Mouse (Mus musculus) cerebellum, adult 9-10 months (tissue): ENCODE results near the gene Asb2.

ENCODE experiments used
- DNase-seq: peaks from one replicate; pipeline ENCODE4 v3.0.0; 2022

The Asb2 gene

GRCm38 (mm10) chr12:103355746-103356414, at the start of gene Asb2:
Gene Asb2 (minus strand): TSS chr12:103356001.
- no peak for DNase-seq

GRCm38 (mm10) chr12:103404131-103404530, 48.3 kb upstream of the Asb2 start:
- no peak for DNase-seq

GRCm38 (mm10) chr12:103396751-103397150, 41.0 kb upstream of the Asb2 start:
- no peak for DNase-seq

- no peak for DNase-seq
Observed at GRCm38 (mm10) chr12:103395486-103396275, 39.9 kb upstream of the Asb2 start.

- no peak for DNase-seq
Observed at GRCm38 (mm10) chr12:103393528-103393927, 37.7 kb upstream of the Asb2 start.

- peak; percentile 23 for DNase-seq
Observed at GRCm38 (mm10) chr12:103391098-103391497, 35.3 kb upstream of the Asb2 start.

- peak; percentile 39 for DNase-seq
Observed at GRCm38 (mm10) chr12:103389982-103390381, 34.2 kb upstream of the Asb2 start.

DNA sequence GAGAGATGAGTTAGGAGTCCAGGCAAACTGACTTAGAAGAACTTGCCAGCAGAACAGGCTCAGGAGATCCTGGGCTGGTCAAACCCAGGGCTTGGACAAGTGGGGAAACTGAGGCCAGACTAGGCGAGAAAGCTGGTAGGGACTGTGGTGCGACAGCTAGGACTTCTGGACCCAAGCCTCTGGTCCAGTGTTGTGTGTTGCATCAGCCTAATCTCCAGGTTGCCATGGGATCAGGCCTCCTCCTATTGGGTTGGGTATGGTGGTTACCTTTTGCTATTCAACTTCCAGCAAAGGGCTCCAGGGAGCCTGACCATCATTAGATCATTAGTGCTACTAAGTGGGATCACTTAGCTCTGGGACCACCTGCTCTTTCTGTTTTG, 33.5 kb upstream of the Asb2 start:
- DNase-seq: peak; percentile 30

GRCm38 (mm10) chr12:103388505-103389347, 32.9 kb upstream of the Asb2 start, which contains the start of gene Otub2:
Gene Otub2 (plus strand): TSS chr12:103388682.
- DNase-seq: peak; percentile 97

DNA sequence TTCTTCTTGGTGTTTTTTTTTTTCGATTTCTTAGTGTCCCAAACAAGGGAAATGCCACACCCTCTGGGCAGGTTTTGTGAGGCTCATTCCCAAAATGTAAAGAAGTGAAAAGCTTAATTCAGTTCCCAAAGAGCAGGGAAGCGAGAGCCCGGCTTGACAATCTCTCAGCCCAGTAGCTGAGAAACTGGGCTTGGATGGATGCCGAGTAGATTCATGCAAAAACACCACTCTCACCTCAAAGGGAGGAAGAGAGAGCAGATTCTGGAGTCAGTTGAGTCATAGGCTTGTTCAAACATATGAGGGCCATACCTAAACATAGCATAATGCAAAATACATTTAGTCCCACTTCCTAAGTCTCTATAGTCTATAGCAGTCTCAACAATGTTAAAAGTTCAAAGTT, 24.4 kb upstream of the Asb2 start:
- no peak for DNase-seq

- DNase-seq: no peak
Observed at GRCm38 (mm10) chr12:103376774-103377173, 21.0 kb upstream of the Asb2 start.

DNA sequence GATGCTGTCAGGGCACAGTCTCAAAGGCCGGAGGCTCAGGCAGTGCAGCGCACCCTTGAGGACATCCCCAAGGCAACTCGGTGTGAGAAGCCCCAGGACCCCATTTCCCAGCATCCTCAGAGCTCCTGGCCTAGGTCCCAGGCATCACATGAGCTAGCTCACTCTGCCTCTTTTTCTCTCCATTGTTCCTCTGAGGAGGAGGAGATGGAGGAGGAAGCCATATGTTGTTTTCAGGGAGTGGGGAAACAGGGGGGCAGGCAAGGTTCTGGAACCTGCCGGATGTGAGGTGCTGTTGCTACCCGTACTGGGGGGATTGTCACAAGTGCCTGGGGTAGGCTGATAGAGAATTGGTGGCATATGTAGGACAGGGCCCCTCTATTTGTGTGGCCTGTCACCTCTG, 20.3 kb upstream of the Asb2 start:
- no peak for DNase-seq

DNA sequence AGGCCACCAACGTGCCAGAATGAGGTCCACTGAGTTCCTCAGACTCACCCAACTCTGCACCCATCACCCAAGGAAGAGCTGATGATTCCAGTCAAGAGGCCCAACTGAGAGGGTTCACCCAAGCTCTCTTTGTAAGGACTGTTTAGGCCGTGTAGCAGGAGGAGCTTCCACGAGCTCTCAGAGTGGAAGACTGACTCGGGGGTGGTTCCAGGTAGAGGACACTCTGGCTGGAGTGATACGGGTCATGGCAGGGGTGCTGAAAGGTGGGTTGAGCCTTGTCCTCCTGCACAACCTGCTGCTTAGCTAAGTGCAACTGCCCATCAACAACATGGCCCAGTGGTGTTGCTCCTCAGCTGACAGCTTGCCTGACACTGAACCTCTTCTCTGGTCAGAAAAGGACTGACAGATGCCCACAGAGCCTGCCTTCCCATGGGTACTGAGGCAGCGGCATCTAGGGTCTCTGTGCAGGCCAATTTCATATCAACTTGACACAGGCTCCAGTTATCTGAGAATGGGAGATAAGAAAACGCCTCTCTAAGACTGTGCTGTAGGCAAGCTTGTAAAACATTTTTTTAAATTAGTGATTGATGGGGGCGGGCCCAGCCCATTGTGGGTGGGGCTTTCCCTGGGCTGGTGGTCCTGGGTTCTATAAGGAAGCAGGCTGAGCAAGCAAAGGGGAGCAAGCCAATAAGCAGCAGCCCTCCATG, 17.9 kb upstream of the Asb2 start:
- no peak for DNase-seq

DNA sequence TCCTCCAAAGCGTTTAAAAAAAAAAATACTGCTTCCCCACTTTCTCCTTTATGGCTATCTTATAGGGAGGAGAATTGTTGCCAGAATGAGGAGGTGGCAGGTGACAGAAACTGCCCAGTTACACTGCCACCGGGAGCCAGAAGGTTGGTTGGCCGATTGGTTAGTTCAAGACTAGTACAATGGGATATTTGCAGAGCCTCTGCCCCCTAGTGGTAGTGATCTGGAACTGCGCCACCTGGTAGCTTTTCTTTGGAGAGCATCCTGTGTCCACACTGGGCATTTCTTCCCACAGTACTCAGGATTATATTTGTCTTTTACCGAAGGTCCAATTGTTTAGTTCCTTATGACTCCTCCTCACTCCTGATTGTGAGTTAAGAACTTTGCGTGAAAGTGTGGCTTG, 15.9 kb upstream of the Asb2 start:
- peak; percentile 55 for DNase-seq

DNA sequence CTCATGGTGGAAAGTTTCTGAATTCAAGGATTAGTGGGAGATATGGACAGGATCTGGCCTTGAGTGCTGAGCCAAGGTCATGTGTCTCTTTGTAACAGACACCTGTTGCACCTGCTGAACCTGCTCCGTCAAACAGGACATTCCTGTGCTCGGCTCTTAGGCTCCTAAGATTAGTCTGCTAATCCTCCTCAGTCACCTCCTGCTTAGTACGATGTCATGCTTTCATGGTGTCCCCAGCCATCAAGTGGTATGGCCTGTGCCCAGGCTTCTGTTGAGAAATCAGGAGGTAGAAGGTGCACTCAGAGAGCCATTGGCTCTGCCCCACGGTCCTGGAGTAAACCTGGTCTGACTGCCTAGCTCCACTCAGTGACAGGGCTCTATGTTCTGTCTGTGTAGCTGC, 15.1 kb upstream of the Asb2 start:
- no peak for DNase-seq

DNA sequence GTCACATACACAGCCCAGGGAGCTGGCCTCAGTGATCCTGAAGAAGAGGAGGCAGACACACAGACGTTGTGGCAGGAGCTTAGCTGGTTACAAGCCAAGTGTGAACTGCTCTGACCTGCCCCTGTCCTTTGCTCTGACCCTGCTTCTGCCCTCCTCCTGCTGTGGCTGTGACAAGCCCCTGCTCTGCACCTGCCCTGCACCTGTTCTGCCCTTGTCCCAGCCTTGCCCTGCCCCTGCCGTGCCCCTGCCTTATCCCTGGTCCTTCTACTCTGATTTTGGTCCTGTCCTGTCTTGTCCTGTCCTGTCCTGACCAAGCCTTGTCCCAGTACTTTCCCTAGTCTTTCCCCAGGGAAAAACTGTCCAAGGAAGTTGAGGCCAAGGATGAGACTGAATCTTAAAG, 13.0 kb upstream of the Asb2 start:
- DNase-seq: no peak

- DNase-seq: no peak
Observed at GRCm38 (mm10) chr12:103368326-103368669, 12.5 kb upstream of the Asb2 start.

DNA sequence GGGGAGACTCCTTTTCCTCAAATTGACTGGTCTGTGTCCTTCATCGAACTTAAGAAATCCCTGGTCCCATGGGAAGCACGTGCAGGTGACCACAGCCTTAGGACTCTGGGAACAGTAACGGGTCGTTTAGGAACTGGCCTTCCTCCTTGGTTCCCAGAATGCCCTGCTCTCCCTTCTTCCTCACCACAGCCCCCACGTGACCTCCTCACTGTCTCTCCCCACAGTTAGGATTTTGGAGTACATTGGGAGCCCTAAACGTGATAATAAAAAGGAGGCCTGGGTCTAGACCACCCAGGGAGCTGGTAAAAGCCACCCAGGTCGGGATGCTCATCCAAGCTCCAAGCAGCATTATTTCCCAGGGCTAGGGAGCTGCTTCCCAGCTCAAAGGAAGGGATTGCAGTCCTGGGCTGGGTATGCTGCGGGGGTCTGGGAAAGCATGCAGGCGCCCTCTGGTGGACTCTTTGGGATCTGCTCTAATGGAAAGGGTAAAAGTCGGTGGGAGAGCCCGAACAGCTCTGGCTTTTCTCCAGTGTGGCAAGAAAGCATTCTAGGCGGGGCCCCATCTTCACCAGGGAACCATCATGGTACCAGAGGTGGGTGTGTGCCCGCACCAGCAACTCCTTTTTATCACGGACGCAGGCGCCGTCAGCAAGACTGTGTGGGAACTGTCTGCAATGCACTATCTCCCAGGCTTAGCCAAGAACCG, 12.0 kb upstream of the Asb2 start:
- peak; percentile 51 for DNase-seq

GRCm38 (mm10) chr12:103367171-103367570, 11.4 kb upstream of the Asb2 start:
- no peak for DNase-seq

DNA sequence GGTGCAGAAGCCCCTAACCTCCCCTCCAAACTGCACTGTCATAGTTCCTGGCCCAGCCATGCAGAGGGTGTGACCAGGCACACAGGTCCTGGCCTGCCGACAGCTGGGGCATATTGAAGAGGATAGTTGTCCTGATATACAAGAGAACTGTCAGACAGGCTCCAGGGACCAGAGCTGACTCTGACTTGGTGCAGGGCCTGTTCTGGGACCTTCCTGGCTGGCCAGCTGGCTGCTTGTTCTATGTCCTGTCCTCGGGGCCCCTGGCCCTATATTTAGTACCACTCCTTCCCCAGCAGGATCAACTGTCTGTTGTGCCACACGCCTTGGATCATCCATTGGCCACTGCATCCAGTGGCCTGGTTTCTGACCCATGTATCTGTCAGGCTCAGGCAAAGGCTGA, 6.5 kb upstream of the Asb2 start:
- DNase-seq: no peak

DNA sequence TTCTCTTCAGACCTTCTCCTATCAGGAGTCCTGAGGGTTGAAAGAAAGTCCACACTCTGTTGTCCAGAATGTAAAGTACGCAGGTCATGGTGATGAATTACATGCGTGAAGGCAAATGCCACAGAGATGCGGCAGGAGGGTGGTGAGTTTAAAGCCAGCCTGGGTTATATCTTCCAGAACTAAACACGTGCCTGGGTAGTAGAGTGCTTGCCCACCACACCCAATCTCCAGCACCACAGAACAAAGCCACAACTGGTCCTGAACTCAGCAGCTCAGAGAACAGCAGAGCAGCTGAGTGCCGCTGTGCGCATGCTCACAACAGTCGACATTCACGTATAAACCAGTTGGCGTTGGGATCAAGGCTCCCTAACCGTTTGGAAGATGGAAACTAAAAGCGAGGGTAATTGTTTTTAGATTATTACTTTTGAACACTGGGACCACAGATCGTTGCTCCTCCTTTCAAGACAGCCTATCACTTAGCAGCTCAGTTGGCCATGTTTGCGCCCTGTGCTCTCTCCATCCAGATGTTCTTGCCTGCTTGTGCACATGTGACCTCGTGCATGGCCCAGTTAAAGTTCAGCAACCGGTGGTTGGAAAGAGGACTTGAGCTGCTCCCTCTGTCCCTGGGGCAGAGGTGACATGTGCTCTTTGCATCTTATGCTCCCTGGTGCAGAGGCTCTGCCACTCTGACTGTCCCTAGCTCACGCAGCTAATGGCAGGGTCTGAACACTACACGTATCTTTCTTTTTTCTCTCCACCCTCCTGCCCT, 5.9 kb upstream of the Asb2 start:
- DNase-seq: no peak

- no peak for DNase-seq
Observed at GRCm38 (mm10) chr12:103360812-103361211, 5.0 kb upstream of the Asb2 start.
